ENCODE assay signal across 13 mouse cellular contexts in genomic region chr17:80180468-80180867, GRCm38 (mm10). TPM values are rescaled to one million over a fixed set of nuclear protein-coding genes. Genes with fewer than 3 reads are reported as not detected.
A peak's percentile ranks its signal among the peaks of the same experiment; 100 is the strongest.
DNase-seq lines count a peak whose midpoint lies in the region; ATAC-seq and TF ChIP-seq lines count a peak whose summit lies in the region.
"Had no signal": no experiment of that assay in that cellular context is flagged by ENCODE, and none has a peak within 500 bp of the region (broad histone marks: within the 10 kb centered on the region; RNA-seq: fewer than 3 reads in every experiment).

No protein-coding gene starts in this region.

- ATAC-seq in liver, embryonic 12.5 days = 0 out of 2 replicates have a peak, but pooled peaks have one; percentile 26
- no peak for ATAC-seq in liver, postnatal 0 days
- ATAC-seq in hindbrain, postnatal 0 days = peak; percentile 46; the same call in 1 of the 2 replicates
- peak; percentile 60; the same call in 1 of the 2 replicates for ATAC-seq in neural tube, embryonic 14.5 days (ENCODE audit: low read depth)

- H3K27me3 ChIP-seq in liver, embryonic 12.5 days (replicated peaks) = no peaks in the 10 kb centered on the region
- H3K27me3 ChIP-seq in liver, postnatal 0 days (ENCODE audit: insufficient read depth, low read length) = no peaks in the 10 kb centered on the region
- no peaks in the 10 kb centered on the region for H3K27me3 ChIP-seq in hindbrain, postnatal 0 days (ENCODE audit: insufficient read depth, low read length)
- no peaks in the 10 kb centered on the region for H3K27me3 ChIP-seq in neural tube, embryonic 14.5 days (ENCODE audit: control insufficient read depth, insufficient read depth, low read length)

- no peaks in the 10 kb centered on the region for H3K9me3 ChIP-seq in liver, embryonic 12.5 days (replicated peaks)
- no peaks in the 10 kb centered on the region for H3K9me3 ChIP-seq in liver, postnatal 0 days (ENCODE audit: low read length)
- H3K9me3 ChIP-seq in hindbrain, postnatal 0 days (ENCODE audit: low read length) = no peaks in the 10 kb centered on the region
- H3K9me3 ChIP-seq in neural tube, embryonic 14.5 days (ENCODE audit: control insufficient read depth, low read length) = no peaks in the 10 kb centered on the region

- no peak overlapping the region for H3K9ac ChIP-seq in liver, embryonic 12.5 days
- no peak overlapping the region for H3K9ac ChIP-seq in liver, postnatal 0 days (replicated peaks)
- no peak overlapping the region for H3K9ac ChIP-seq in hindbrain, postnatal 0 days (replicated peaks; ENCODE audit: low read length)
- no peak overlapping the region for H3K9ac ChIP-seq in neural tube, embryonic 14.5 days (replicated peaks; ENCODE audit: low read depth, low read length)

- H3K4me2 ChIP-seq in liver, embryonic 12.5 days = no peak overlapping the region
- no peak overlapping the region for H3K4me2 ChIP-seq in liver, postnatal 0 days (ENCODE audit: low read depth, low read length)
- H3K4me2 ChIP-seq in hindbrain, postnatal 0 days (ENCODE audit: low read depth, low read length) = no peak overlapping the region
- H3K4me2 ChIP-seq in neural tube, embryonic 14.5 days (ENCODE audit: low read depth, low read length) = no peak overlapping the region

- no peaks in the 10 kb centered on the region for H3K4me1 ChIP-seq in liver, embryonic 12.5 days
- no peaks in the 10 kb centered on the region for H3K4me1 ChIP-seq in liver, postnatal 0 days (ENCODE audit: insufficient read depth)
- H3K4me1 ChIP-seq in hindbrain, postnatal 0 days (ENCODE audit: insufficient read depth, low read length) = no peaks in the 10 kb centered on the region
- no peaks in the 10 kb centered on the region for H3K4me1 ChIP-seq in neural tube, embryonic 14.5 days (ENCODE audit: control insufficient read depth, insufficient read depth, low read length)

- no peak for TF ChIP-seq EP300 in liver, postnatal 0 days (IDR thresholded peaks at IDR 0.05; ENCODE audit: low read depth)

- H3K4me3 ChIP-seq in liver, embryonic 12.5 days = no peak overlapping the region
- H3K4me3 ChIP-seq in liver, postnatal 0 days (ENCODE audit: low read depth, low read length) = no peak overlapping the region
- no peak overlapping the region for H3K4me3 ChIP-seq in hindbrain, postnatal 0 days (ENCODE audit: low read length)
- no peak overlapping the region for H3K4me3 ChIP-seq in neural tube, embryonic 14.5 days (ENCODE audit: low read depth, low read length)

- intact Hi-C loops in heart, postnatal 10 days (cut with DNase I) = loop anchor here (1.0 to 2.0 kb wide), 3 partner anchors 132 to 318 kb away; no protein-coding TSS in a partner anchor

- TF ChIP-seq CTCF in liver, postnatal 0 days (IDR thresholded peaks at IDR 0.05; ENCODE audit: low read depth) = no peak
- TF ChIP-seq CTCF in hindbrain, postnatal 0 days (IDR thresholded peaks at IDR 0.05; ENCODE audit: low read depth) = no peak

- DNase-seq in heart, adult 11 months = peak; percentile 64
- no peak for DNase-seq in heart, postnatal 10 days
- DNase-seq in liver, postnatal 0 days = no peak
- no peak for DNase-seq in hindbrain, postnatal 0 days (ENCODE audit: low spot score)
- no peak for DNase-seq in adipocyte (ENCODE audit: low spot score)
- no peak for DNase-seq in adrenal gland, postnatal 36 days

- H3K36me3 ChIP-seq in liver, embryonic 12.5 days = no peaks in the 10 kb centered on the region
- peaks cover 5% of the 10 kb centered on the region for H3K36me3 ChIP-seq in liver, postnatal 0 days (replicated peaks; ENCODE audit: insufficient read depth, low read length)
- no peaks in the 10 kb centered on the region for H3K36me3 ChIP-seq in hindbrain, postnatal 0 days (ENCODE audit: insufficient read depth, low read length)
- H3K36me3 ChIP-seq in neural tube, embryonic 14.5 days (ENCODE audit: control insufficient read depth, insufficient read depth, low read length) = no peaks in the 10 kb centered on the region

- H3K27ac ChIP-seq in liver, embryonic 12.5 days = no peak overlapping the region
- no peak overlapping the region for H3K27ac ChIP-seq in liver, postnatal 0 days (ENCODE audit: low read depth)
- H3K27ac ChIP-seq in hindbrain, postnatal 0 days = no peak overlapping the region
- H3K27ac ChIP-seq in neural tube, embryonic 14.5 days (ENCODE audit: low read depth, low read length) = no peak overlapping the region

RNA-seq across cellular contexts. Expression of gene Srsf7, which starts 26.6 kb away (rescaled TPM):
- 10 to 100 TPM; 59.9 to 72.8 TPM for total RNA-seq in heart, postnatal 10 days (2021)
- 389 and 394 TPM in 2 replicates for polyA plus RNA-seq in liver, embryonic 12.5 days (2016; fragmentation: Nextera tagmentation; extraction: Ambion mirVana)
- polyA plus RNA-seq in liver, postnatal 0 days (2015; fragmentation: Nextera tagmentation; extraction: Ambion mirVana) = 131 and 142 TPM in 2 replicates
- total RNA-seq in hindbrain, postnatal 0 days (2014; rRNA removed) = 111 and 129 TPM in 2 replicates
- polyA plus RNA-seq in hindbrain, postnatal 0 days (2015; fragmentation: Nextera tagmentation; extraction: Ambion mirVana) = 227 and 240 TPM in 2 replicates
- polyA plus RNA-seq in neural tube, embryonic 14.5 days (2014; fragmentation: Nextera tagmentation; extraction: Ambion mirVana) = 400 and 447 TPM in 2 replicates
- total RNA-seq in adrenal gland, postnatal 36 days (2021) = 100 to 1,000 TPM; 101 to 144 TPM

RNA-seq across cellular contexts. Expression of gene Ttc39d, which starts 26.8 kb away (rescaled TPM):
- not detected for total RNA-seq in heart, postnatal 10 days (2021)
- not detected in 2 replicates for polyA plus RNA-seq in liver, embryonic 12.5 days (2016; fragmentation: Nextera tagmentation; extraction: Ambion mirVana)
- polyA plus RNA-seq in liver, postnatal 0 days (2015; fragmentation: Nextera tagmentation; extraction: Ambion mirVana) = not detected in 2 replicates
- total RNA-seq in hindbrain, postnatal 0 days (2014; rRNA removed) = not detected in 2 replicates
- polyA plus RNA-seq in hindbrain, postnatal 0 days (2015; fragmentation: Nextera tagmentation; extraction: Ambion mirVana) = 0.09 TPM in 1 of 2 replicates, not detected in the other
- 0.11 and 0.14 TPM in 2 replicates for polyA plus RNA-seq in neural tube, embryonic 14.5 days (2014; fragmentation: Nextera tagmentation; extraction: Ambion mirVana)
- not detected for total RNA-seq in adrenal gland, postnatal 36 days (2021)
- total RNA-seq: common myeloid progenitor, adult 5-6 weeks; gastrocnemius, adult 18-20 months; hematopoietic stem cell, adult 5-6 weeks had no signal
- polyA plus RNA-seq: liver, embryonic 16.5 days; neural tube, embryonic 11.5 days had no signal

RNA-seq across cellular contexts. Expression of gene Gemin6, which starts 43.8 kb away (rescaled TPM):
- total RNA-seq in heart, postnatal 10 days (2021) = 1 to 10 TPM; 4.9 TPM
- polyA plus RNA-seq in liver, embryonic 12.5 days (2016; fragmentation: Nextera tagmentation; extraction: Ambion mirVana) = 46.3 and 47.9 TPM in 2 replicates
- 16.9 and 17.5 TPM in 2 replicates for polyA plus RNA-seq in liver, postnatal 0 days (2015; fragmentation: Nextera tagmentation; extraction: Ambion mirVana)
- total RNA-seq in hindbrain, postnatal 0 days (2014; rRNA removed) = 2.1 and 3.3 TPM in 2 replicates
- polyA plus RNA-seq in hindbrain, postnatal 0 days (2015; fragmentation: Nextera tagmentation; extraction: Ambion mirVana) = 17.9 and 19.1 TPM in 2 replicates
- polyA plus RNA-seq in neural tube, embryonic 14.5 days (2014; fragmentation: Nextera tagmentation; extraction: Ambion mirVana) = 17.2 and 17.9 TPM in 2 replicates
- total RNA-seq in adrenal gland, postnatal 36 days (2021) = 1 to 10 TPM; 7.5 to 7.8 TPM

RNA-seq across cellular contexts. Expression of gene Galm, which starts 53.2 kb away (rescaled TPM):
- 1 to 10 TPM; 8.0 to 9.2 TPM for total RNA-seq in heart, postnatal 10 days (2021)
- polyA plus RNA-seq in liver, embryonic 12.5 days (2016; fragmentation: Nextera tagmentation; extraction: Ambion mirVana) = 14.6 and 15.2 TPM in 2 replicates
- 47.0 and 47.8 TPM in 2 replicates for polyA plus RNA-seq in liver, postnatal 0 days (2015; fragmentation: Nextera tagmentation; extraction: Ambion mirVana)
- 1.9 and 2.6 TPM in 2 replicates for total RNA-seq in hindbrain, postnatal 0 days (2014; rRNA removed)
- polyA plus RNA-seq in hindbrain, postnatal 0 days (2015; fragmentation: Nextera tagmentation; extraction: Ambion mirVana) = 2.4 and 2.8 TPM in 2 replicates
- 0.79 and 1.7 TPM in 2 replicates for polyA plus RNA-seq in neural tube, embryonic 14.5 days (2014; fragmentation: Nextera tagmentation; extraction: Ambion mirVana)
- 10 to 100 TPM; 13.9 to 19.8 TPM for total RNA-seq in adrenal gland, postnatal 36 days (2021)
